Mouse (Mus musculus) cortical plate, adult 2 months (tissue): ENCODE measurements around the gene Clec4n. TPM values are rescaled to one million over a fixed set of nuclear protein-coding genes. Genes with fewer than 3 reads are reported as not detected.
"Not testable (repeated sequence)": the region's sequence is repeated elsewhere in the genome, so short reads cannot be mapped to it uniquely, and the experiment has no call there.

Source experiments
- H3K27ac ChIP-seq: fragments of 200-500 bp; 2 replicates; pipeline ENCODE4 v1.5.1; 2012; ENCODE audit warnings: low read length, control low read depth, inconsistent platforms; ENCODE audit not compliant: insufficient read depth
- H3K4me1 ChIP-seq: fragments of 200-500 bp; 2 replicates; pipeline ENCODE4 v1.6.1; 2011; ENCODE audit warnings: low read length; ENCODE audit not compliant: control insufficient read depth, insufficient read depth
- H3K4me3 ChIP-seq: fragments of 200-500 bp; 2 replicates; pipeline ENCODE4 v1.5.1; 2011; ENCODE audit warnings: mild to moderate bottlenecking, low read length, control low read depth; ENCODE audit not compliant: insufficient read depth
- CTCF ChIP-seq: fragments of 200-500 bp; IDR thresholded peaks from 2 replicates; pipeline ENCODE4 v1.5.1; 2011; ENCODE audit warnings: mild to moderate bottlenecking, control low read depth, low read length; ENCODE audit not compliant: insufficient read depth; ENCODE audit errors: extremely low read depth
- POLR2A ChIP-seq: fragments of 200-500 bp; IDR thresholded peaks from 2 replicates; pipeline ENCODE4 v1.6.1; 2011; ENCODE audit warnings: mild to moderate bottlenecking, low read length, control low read depth; ENCODE audit not compliant: insufficient read depth; ENCODE audit errors: extremely low read depth
- polyA plus RNA-seq: library from polyadenylated mRNA; depleted of rRNA; stranded (reverse); fragments of >200 nt; gene quantifications from 2 replicates; pipeline ENCODE4 v1.2.3, GENCODE M21; 2012; rRNA removed

Clec4n gene
- polyA plus RNA-seq: 0.25 and 0.51 TPM in 2 replicates

DNA sequence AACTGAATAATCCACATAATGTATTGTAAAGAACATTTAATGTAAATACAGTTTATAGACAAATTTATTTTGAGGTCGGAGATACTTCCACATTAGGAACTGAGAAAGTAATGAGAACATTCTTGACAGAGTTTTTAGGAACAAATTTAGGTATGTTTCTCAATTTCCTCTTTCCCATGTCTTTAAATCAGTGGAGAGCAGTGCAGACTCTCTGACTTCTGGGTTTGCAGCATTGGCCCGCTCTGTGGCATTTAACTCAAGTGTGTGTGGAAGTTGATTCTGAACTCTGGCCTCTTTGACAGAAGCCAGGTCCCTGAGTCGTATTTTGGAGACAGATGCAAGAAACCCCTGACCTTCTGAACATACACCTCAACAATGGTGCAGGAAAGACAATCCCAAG, at the start of gene Clec4n:
Gene Clec4n, plus strand, starts transcription at position 200 of the 400 bp plus-strand sequence.
- no peak within 1 kb of the TSS for H3K4me3 ChIP-seq
- no peak within 1 kb of the TSS for H3K27ac ChIP-seq
- TF ChIP-seq POLR2A (no peak), CTCF (no peak)
- H3K4me1 ChIP-seq: no peaks in the 10 kb centered on the region

DNA sequence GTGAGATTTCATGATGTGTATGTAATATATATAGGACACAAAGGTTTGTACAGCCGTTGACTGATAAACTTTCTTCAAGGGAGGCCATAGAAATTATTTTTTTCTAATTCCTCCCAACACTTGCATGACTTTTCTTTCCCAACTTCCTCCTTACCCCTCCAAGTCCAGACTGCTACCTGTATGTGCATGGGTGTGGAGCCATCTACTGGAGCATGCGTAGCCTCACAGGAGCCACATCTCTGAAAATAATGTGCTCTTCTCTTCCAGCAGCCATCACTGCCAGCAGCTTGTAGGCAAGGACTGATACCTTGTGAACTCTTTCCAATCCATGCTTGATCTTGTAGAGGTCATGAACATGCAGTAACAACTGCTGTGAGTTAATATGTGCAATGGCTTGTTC, 44.8 kb upstream of the Clec4n start:
- H3K4me1 ChIP-seq, H3K27ac ChIP-seq, H3K4me3 ChIP-seq: not testable (repeated sequence)

DNA sequence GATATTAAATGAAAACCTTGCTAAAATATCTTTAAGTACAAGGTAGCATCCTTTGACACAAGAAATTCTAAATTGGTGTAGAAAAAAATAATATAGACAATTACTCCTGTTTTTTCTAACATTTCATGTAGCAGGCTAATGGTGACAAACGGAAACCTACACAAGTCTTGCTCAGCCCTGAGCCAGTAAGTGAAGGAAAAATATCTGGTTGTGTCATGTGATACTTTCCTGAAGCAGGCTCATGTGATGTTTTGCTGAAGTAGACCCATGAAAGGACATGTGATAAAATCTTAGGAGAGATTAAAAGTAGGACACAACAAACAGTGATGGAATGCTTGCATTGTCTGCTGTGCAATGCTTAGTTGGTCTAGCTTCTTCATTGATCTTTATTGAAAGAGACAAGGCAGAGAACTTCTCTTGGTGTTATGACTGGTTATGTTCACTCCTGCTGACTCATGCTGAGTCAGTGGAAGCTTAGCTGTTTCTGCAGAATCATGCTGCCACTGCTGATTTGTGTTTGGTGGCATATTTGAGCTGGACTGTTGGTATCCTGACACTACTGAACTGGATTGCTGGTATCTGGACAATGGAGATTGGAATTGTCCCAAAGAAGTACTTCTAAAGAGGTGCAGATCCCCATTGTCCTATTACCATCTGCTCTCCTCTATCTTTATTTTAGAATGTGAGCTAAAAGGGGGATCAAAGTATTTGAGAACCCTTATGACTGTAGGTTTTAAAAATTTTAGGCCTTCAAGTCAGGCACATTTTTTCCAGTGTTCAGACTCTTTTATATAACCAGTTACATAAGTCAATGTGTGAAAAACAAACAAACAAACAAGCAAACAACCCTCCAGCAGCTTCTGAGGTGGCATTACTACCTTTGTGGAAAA, 22.2 kb upstream of the Clec4n start:
- Histone ChIP-seq H3K4me3 (no peak overlapping the region), H3K27ac (no peak overlapping the region), H3K4me1 (no peaks in the 10 kb centered on the region)
- no peak for TF ChIP-seq POLR2A
- TF ChIP-seq CTCF: no peak

DNA sequence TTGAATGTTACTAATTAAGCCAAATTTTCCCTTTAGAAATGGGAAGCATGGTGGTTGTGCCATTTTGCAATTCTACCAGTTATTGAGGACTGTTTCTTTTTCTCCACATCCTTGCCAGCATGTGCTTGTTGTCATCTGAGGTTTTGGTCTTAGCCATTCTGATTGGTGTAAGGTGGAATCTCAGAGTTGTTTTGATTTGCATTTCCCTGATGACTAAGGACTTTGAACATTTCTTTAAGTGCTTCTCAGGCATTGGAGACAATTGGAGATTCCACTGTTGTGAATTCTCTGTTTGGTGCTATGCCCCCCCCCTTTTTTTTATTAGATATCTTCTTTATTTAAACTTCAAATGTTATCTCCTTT, 21.6 kb upstream of the Clec4n start:
- H3K27ac ChIP-seq, H3K4me3 ChIP-seq: not testable (repeated sequence)

DNA sequence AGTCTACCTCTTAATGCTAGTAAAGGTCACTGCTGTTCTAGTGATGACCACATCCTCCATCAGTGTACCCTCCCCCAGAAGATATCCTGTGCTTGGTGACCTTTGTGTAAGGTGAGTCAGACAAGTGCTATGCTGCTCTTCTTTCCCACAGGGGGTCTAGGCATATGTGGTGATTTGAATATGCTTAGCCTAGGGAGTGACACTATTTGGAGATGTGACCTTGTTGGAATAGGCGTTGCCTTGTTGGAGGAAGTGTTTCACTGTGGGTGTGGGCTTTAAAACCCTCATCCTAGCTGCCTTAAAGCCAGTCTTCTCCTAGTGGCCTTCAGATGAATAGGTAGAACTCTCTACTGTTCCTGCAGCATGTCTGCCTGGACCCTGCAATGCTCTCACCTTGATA, 17.9 kb upstream of the Clec4n start:
- no peak overlapping the region for H3K27ac ChIP-seq
- no peaks in the 10 kb centered on the region for H3K4me1 ChIP-seq
- no peak overlapping the region for H3K4me3 ChIP-seq
- TF ChIP-seq POLR2A: no peak
- no peak for TF ChIP-seq CTCF

More for the DNA sequence above, 21.6 kb upstream of the Clec4n start:
- H3K4me1 ChIP-seq: not testable (repeated sequence)

DNA sequence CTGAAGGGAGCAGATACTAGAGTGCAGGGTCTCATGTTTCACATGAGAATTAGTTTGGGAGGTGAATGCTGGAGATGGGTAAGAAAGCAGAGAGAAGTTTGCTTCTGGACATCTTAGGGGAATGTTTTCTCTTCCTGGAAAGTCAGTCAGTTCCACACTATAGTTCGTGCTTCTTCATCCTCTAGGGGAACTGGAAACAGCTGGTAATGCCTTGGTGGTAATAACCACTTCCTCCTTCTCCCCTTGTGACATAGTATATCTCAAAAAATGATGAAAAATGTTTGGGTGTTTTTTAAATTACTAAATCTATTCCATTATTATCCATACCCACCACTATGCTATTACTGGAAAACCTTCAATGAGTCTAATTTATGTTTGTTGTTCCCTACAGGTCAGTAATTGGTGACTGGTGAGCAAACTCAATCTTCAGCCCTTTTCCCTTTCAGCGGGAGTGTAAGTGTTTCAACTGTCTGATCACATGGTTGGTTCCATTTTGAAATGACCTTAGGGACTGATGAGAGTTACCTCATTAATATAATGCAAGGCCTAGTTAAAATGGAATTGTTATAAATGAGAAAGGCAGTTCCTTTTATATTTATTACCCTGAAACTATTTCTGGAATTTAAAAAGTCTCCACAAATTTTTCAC, 2.0 kb upstream of the Clec4n start:
- Histone ChIP-seq H3K27ac (no peak overlapping the region), H3K4me3 (no peak overlapping the region), H3K4me1 (no peaks in the 10 kb centered on the region)
- TF ChIP-seq POLR2A: no peak
- TF ChIP-seq CTCF: no peak

DNA sequence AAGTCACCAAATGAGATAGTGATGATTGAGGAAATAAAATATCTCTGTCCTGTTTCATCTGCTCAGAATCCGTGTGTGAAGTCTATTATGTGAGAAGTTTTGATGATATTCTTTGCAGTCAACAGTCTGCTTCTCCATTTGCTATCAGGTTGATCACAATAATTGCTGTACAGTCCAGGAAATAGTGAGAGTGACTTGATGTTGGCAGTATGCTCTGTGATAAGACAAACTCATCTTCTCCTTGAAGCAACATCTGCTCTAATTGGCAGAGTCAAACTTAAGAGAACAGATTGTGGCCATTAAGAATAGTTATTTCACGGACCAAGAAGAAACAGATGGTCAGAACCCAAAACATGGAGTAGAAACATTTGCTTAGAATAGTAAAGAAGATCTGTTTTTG, 1.5 kb downstream of the Clec4n start:
- no peak for TF ChIP-seq POLR2A
- H3K4me3 ChIP-seq: no peak overlapping the region
- H3K4me1 ChIP-seq: no peaks in the 10 kb centered on the region
- H3K27ac ChIP-seq: no peak overlapping the region

DNA sequence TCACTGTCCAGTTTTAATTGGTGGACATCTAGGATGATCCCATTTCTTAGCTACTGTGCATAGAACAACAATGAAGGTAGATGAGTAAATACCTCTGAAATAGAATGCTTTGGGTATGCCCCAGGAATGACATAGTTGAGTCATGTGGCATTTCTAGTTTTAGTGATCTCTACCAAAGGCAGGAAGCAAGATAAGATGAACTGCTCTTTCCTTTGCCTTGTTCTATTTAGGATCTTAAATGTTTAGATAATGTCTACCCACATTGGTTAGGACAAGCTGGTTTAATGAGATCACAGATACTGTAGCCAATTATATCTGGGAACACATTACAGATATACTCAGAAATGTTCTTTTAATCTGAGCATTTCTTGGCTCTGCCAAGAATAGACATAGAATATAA, 7.9 kb downstream of the Clec4n start:
- TF ChIP-seq CTCF (no peak), POLR2A (no peak)
- Histone ChIP-seq H3K27ac (no peak overlapping the region), H3K4me1 (no peaks in the 10 kb centered on the region), H3K4me3 (no peak overlapping the region)

DNA sequence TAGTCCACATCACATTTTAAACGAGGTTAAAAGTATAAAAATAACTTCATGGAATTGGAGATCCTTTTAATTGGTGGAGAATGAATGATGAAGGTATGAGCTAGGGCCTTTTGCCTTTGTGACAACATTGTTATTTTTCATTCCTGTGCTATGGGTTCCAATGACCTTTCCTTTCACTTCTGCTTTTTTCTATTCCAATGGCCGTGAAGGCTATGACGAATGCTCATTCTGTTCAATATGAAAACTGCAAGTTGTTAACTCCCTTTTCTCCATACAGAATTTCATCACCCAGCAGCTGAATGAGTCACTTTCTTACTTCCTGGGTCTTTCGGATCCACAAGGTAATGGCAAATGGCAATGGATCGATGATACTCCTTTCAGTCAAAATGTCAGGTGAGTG, 14.6 kb downstream of the Clec4n start:
- H3K4me1 ChIP-seq: no peaks in the 10 kb centered on the region
- no peak overlapping the region for H3K4me3 ChIP-seq
- TF ChIP-seq CTCF (no peak), POLR2A (no peak)
- H3K27ac ChIP-seq: no peak overlapping the region

DNA sequence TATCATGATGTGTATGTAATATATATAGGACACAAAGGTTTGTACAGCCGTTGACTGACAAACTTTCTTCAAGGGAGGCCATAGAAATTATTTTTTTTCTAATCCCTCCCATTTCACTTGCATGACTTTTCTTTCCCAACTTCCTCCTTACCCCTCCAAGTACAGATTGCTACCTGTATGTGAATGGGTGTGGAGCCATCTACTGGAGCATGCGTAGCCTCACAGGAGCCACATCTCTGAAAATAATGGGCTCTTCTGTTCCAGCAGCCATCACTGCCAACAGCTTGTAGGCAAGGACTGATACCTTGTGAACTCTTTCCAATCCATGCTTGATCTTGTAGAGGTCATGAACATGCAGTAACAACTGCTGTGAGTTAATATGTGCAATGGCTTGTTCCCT, 19.2 kb downstream of the Clec4n start:
- not testable (repeated sequence) for H3K27ac ChIP-seq, H3K4me3 ChIP-seq, H3K4me1 ChIP-seq
